Mouse (Mus musculus) lung, embryonic 14.5 days (tissue): ENCODE results near the gene Kcnh3. TPM values are rescaled to one million over a fixed set of nuclear protein-coding genes. Genes with fewer than 3 reads are reported as not detected.

Experiments used
- ATAC-seq: fragments of 200-750 bp; cut with Nextera tagmentation; 2 replicates; pipeline ENCODE4 v1.8.0; 2017; ENCODE audit warnings: mild to moderate bottlenecking, moderate TSS enrichment, moderate library complexity; ENCODE audit not compliant: insufficient read depth
- DNase-seq: peaks from one replicate; pipeline ENCODE4 v3.0.0-alpha.2; 2015
- H3K27ac ChIP-seq: fragments of 300-500 bp; sonication (generic); 2 replicates; pipeline ENCODE4 v1.5.1; 2014; ENCODE audit warnings: low read depth, mild to moderate bottlenecking, moderate library complexity
- H3K27me3 ChIP-seq: fragments of 300-500 bp; sonication (generic); 2 replicates; pipeline ENCODE4 v1.6.1; 2014; ENCODE audit warnings: low read length, control low read depth; ENCODE audit not compliant: insufficient read depth
- H3K36me3 ChIP-seq: fragments of 300-500 bp; sonication (generic); 2 replicates; pipeline ENCODE4 v1.6.1; 2014; ENCODE audit warnings: control low read depth; ENCODE audit not compliant: insufficient read depth
- H3K4me1 ChIP-seq: fragments of 300-500 bp; sonication (generic); 2 replicates; pipeline ENCODE4 v1.6.1; 2014; ENCODE audit warnings: antibody characterized with exemption, control low read depth; ENCODE audit not compliant: insufficient read depth
- H3K4me2 ChIP-seq: fragments of 300-500 bp; sonication (generic); 2 replicates; pipeline ENCODE4 v1.6.1; 2014; ENCODE audit warnings: mild to moderate bottlenecking
- H3K4me3 ChIP-seq: fragments of 300-500 bp; sonication (generic); 2 replicates; pipeline ENCODE4 v1.5.1; 2014; ENCODE audit warnings: low read depth, low read length
- H3K9ac ChIP-seq: fragments of 300-500 bp; sonication (generic); 2 replicates; pipeline ENCODE4 v1.6.1; 2014
- H3K9me3 ChIP-seq: fragments of 300-500 bp; sonication (generic); 2 replicates; pipeline ENCODE4 v1.6.1; 2016; ENCODE audit warnings: low read depth, low read length, control low read depth
- CTCF ChIP-seq: IDR thresholded peaks from 2 replicates; pipeline ENCODE4 v1.5.1; 2016; ENCODE audit warnings: antibody characterized with exemption, low read depth
- WGBS: fragments of 180-500 bp; shearing (Covaris S2); extraction: QIAGEN DNeasy Blood & Tissue Kit; methylation state at CpG from one replicate; pipeline ENCODE4 v1.1.7; 2014; 5-methylcytosine and 5-hydroxymethylcytosine counted together
- polyA plus RNA-seq: library from polyadenylated mRNA; unstranded; fragments of >200 nt; fragmentation: Nextera tagmentation; extraction: Ambion mirVana; gene quantifications from 2 replicates; pipeline ENCODE4 v1.2.1, GENCODE M21; 2014

Gene Kcnh3
- 0.37 and 0.60 TPM in 2 replicates for polyA plus RNA-seq

DNA sequence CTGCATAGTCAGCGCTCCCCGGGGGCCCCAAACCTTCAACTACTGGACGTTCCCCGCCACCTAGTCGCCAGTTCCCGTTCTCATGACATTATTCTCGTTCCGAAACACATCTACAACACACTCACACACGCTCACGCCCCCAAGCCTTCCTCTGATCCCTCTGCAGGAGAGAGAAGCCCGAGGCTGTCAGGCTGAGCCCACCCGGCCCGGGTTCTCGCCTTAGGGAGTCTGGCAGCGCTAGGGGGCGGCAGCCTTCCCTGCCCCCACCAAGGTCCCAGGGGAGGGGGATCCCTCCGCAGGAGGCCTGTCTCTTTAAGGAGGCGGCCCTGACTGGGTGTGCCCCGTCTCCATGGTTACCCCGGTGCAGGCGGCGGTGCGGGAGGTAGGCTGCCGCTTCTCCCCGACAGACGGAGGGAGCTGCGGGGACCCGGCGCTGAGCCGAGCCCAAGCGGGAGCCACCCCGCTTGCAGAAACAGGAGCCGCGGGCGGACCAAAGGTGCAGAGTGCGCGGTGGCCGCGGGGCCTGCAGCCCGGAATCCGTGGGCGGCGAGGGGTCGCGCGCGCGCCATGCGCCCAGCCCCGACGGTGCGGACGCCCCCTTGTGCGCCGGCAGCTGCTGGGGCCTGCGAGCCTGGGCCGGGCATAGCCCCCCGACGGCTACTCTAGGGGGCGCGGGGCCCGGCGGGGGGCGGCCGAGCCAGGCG lies at the start of gene Kcnh3:
TSS of gene Kcnh3 (plus strand) at position 654 of the 704 bp plus-strand sequence.
- DNase-seq (peak; percentile 61), ATAC-seq (peak; percentile 53; the same call in 1 of the 2 replicates)
- H3K27ac ChIP-seq: no peak within 1 kb of the TSS
- H3K4me1 ChIP-seq: peaks cover 8% of the 10 kb centered on the region; the same call in 1 of the 2 replicates
- peak within 1 kb of the TSS; percentile 43 for H3K4me3 ChIP-seq
- H3K4me2 ChIP-seq: peak within 1 kb of the TSS; percentile 77
- H3K9ac ChIP-seq: peak within 1 kb of the TSS; percentile 20; the same call in 1 of the 2 replicates
- TF ChIP-seq CTCF: no peak
- 2% methylated on average over 64 of the region's 66 CpGs for WGBS
- peaks cover 89% of the 10 kb centered on the region for H3K27me3 ChIP-seq
- H3K36me3 ChIP-seq: no peaks in the 10 kb centered on the region
- no peaks in the 10 kb centered on the region for H3K9me3 ChIP-seq

DNA sequence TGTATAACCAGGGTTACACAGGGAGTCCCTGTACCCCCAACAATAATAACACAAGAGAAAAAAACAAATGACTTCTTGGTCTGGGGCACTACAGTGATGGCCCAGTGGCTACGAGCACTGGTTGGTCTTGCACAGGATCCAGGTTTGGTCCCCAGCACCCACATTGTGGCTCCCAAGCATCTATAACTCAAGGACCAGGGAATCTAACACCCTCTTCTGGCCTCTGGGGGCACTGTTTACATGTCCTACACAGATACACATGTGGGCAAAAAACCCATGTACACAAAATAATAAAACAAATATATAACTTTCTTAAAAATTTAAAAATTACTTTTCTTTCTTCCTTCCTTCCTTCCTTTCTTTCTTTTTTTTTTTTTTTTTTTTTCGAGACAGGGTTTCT lies 45.0 kb upstream of the Kcnh3 start:
- Histone ChIP-seq H3K4me3 (no peak overlapping the region), H3K9me3 (no peaks in the 10 kb centered on the region), H3K4me2 (no peak overlapping the region), H3K27me3 (no peaks in the 10 kb centered on the region), H3K36me3 (peaks cover 74% of the 10 kb centered on the region), H3K4me1 (no peaks in the 10 kb centered on the region), H3K9ac (no peak overlapping the region), H3K27ac (no peak overlapping the region)
- 80% methylated on average over 1 of the region's 2 CpGs for WGBS
- ATAC-seq: no peak
- no peak for DNase-seq
- no peak for TF ChIP-seq CTCF

DNA sequence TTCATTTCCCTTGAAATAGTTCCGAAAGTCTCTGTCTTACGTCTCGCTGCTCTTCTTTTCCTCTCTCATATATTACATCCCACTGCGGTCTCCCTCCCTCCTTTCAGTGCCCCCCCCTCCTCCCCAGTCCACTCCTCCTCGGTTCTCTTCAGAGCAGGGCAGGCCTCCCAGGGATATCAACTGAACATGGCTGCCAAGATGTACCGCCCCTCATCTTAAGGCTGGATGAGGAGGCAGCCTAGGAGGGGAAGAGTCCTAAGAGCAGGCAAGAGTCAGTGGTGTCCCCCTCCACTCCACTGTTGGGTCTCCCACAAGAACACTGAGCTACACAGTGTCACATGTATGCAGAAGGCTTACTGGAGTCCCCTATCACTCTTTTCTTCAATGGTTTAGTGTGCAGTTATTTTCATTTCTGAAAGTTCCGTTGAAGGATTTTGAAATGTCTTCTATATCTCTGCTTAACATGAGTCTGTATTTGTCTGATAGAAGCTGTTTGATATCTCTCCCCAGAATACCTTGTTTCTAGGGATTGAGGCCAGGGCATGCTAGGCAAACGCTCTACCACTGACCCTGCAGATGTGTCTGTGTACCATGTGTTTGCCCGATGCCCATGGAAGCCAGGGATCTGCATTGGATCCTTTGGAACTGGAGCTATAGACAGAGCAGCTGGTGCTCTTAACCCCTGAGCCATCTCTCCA lies 40.3 kb upstream of the Kcnh3 start:
- H3K27me3 ChIP-seq: no peaks in the 10 kb centered on the region
- H3K4me3 ChIP-seq: no peak overlapping the region
- H3K9me3 ChIP-seq: no peaks in the 10 kb centered on the region
- H3K36me3 ChIP-seq: peaks cover 82% of the 10 kb centered on the region
- TF ChIP-seq CTCF: no peak
- DNase-seq (no peak), ATAC-seq (no peak)
- no peak overlapping the region for H3K27ac ChIP-seq
- no peaks in the 10 kb centered on the region for H3K4me1 ChIP-seq
- 86% methylated on average over 9 of the region's 9 CpGs for WGBS
- H3K4me2 ChIP-seq: no peak overlapping the region
- no peak overlapping the region for H3K9ac ChIP-seq

DNA sequence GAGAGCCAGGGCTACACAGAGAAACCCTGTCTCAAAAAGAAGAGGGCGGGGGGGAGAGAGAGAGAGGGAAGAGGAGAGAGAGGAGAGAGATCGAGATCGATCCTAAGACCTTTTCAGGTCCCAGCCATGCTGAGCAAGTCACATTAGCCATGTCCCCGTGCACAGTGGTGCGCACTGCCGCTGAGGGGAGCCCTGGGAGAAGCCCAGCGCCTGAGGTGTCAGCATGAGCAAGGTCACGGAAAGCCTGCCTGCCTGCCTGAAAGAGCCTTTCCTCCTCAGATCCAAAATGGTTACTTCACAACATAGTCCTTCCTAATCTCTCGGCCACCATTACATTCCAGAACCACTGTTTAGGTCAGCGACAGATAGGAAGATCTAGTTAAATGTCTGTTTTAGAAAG lies 30.3 kb upstream of the Kcnh3 start:
- Histone ChIP-seq H3K27me3 (no peaks in the 10 kb centered on the region), H3K4me3 (no peak overlapping the region), H3K9me3 (no peaks in the 10 kb centered on the region), H3K4me1 (no peaks in the 10 kb centered on the region), H3K4me2 (no peak overlapping the region), H3K9ac (no peak overlapping the region), H3K36me3 (peaks cover 49% of the 10 kb centered on the region), H3K27ac (no peak overlapping the region)
- no peak for DNase-seq
- WGBS: 75% methylated on average over 10 of the region's 10 CpGs
- TF ChIP-seq CTCF: no peak
- ATAC-seq: no peak

DNA sequence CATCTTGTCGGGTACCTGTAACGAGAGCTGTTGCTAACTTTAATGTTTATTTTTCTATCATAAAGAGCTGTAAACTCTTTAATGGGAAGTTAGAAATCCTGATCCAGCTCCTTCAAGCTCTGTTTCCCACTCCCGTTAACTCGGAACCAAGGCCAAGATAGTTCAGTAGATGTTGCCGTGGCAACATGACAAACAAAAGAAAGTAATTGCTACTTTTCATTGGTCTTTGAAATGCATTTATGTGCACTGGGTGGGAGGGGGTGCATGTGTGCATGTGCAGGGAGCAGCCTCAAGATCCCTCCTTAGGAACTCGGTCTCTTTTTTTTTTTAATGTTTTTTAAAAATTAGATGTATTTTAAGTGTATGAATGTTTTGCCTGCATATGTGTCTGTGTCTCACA lies 29.6 kb upstream of the Kcnh3 start:
- Histone ChIP-seq H3K27me3 (no peaks in the 10 kb centered on the region), H3K4me3 (no peak overlapping the region), H3K36me3 (peaks cover 49% of the 10 kb centered on the region), H3K4me2 (no peak overlapping the region), H3K27ac (no peak overlapping the region), H3K9ac (no peak overlapping the region), H3K4me1 (no peaks in the 10 kb centered on the region), H3K9me3 (no peaks in the 10 kb centered on the region)
- TF ChIP-seq CTCF: no peak
- ATAC-seq (no peak), DNase-seq (peak; percentile 43)
- WGBS: 53% methylated on average over 6 of the region's 6 CpGs

DNA sequence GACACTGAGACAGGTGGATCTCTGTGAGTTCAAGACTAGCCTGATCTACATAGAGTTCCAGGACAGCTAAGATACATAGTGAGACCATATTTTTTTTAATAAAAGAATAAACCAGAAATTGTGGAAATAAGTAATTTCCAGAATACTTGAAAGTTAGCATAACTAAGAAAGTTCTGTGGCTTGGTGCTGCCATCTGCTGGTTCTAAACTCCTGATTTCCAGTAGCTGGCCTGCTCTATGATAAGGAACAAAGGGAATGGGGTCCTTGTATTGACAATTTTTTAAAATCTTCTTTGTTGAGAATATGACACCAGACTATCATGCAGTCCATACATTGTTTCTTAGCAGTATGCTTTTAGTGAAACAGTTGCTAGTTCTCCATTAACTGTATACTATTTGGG lies 25.9 kb upstream of the Kcnh3 start:
- Histone ChIP-seq H3K36me3 (peaks cover 31% of the 10 kb centered on the region), H3K4me3 (no peak overlapping the region), H3K27me3 (no peaks in the 10 kb centered on the region), H3K27ac (no peak overlapping the region), H3K9me3 (no peaks in the 10 kb centered on the region), H3K4me2 (no peak overlapping the region), H3K9ac (no peak overlapping the region), H3K4me1 (no peaks in the 10 kb centered on the region)
- DNase-seq (peak; percentile 83), ATAC-seq (no peak)
- peak; percentile 50 for TF ChIP-seq CTCF

DNA sequence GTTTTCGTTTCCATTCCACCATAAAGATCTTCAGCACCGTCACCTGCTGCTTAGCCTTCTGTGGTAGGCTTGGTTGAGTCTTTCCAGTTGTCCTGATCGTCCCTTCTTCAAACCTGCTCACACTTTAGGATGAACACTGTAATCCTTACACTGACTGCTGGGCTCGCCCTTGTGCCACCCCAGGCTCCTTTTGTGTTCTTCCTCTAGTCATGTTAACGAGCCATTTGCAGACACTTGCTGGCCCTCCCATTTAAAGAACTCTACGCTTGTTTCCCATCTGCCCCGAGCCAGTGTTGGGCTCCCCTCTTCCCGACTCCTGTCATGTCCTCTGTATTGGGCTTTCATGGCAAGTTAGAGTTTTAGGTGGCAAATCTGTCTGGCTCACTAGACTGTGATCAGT lies 18.7 kb upstream of the Kcnh3 start:
- no peak for TF ChIP-seq CTCF
- no peak for ATAC-seq
- H3K4me1 ChIP-seq: no peaks in the 10 kb centered on the region
- DNase-seq: no peak
- H3K9ac ChIP-seq: no peak overlapping the region
- H3K4me2 ChIP-seq: no peak overlapping the region
- peaks cover 49% of the 10 kb centered on the region for H3K36me3 ChIP-seq
- H3K4me3 ChIP-seq: no peak overlapping the region
- no peaks in the 10 kb centered on the region for H3K9me3 ChIP-seq
- no peak overlapping the region for H3K27ac ChIP-seq
- WGBS: 84% methylated on average over 8 of the region's 8 CpGs
- H3K27me3 ChIP-seq: no peaks in the 10 kb centered on the region
